Mouse (Mus musculus): ENCODE measurements at regions not wholly inside any gene's neighbourhood (a gene's known extent, or its start where the extent isn't known, plus 50 kb on each side); places are given as distances from the start of the nearest gene placed in this dataset.
"Not testable (repeated sequence)": the region's sequence is repeated elsewhere in the genome, so short reads cannot be mapped to it uniquely, and the experiment has no call there.

DNA sequence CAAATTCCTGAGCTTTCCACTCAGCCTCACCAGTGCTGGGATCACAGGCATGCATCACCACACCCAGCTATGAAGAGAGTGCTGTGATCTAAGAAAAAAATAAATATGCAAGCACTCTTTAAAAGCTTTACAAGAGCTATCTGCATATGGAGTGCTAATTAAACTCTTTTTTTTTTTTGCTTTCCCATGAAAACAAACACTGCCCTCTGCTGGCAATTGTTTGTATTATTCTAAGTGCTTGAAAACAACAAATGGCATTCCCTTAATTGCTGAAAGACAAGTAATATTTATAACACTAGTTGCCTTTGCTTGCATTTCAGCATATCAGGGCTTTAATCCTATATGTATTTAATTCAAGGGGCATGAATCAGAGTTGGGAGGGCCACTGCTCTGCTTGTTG, 91.8 kb downstream of the 5730507C01Rik start:
- DNase-seq (ENCODE audit: low read depth) = not testable (repeated sequence)

- DNase-seq (ENCODE audit: low read depth) = peak; percentile 57
These were observed 95.5 kb downstream of the 5730507C01Rik start for GRCm38 (mm10) chr12:18609835-18610234.

DNA sequence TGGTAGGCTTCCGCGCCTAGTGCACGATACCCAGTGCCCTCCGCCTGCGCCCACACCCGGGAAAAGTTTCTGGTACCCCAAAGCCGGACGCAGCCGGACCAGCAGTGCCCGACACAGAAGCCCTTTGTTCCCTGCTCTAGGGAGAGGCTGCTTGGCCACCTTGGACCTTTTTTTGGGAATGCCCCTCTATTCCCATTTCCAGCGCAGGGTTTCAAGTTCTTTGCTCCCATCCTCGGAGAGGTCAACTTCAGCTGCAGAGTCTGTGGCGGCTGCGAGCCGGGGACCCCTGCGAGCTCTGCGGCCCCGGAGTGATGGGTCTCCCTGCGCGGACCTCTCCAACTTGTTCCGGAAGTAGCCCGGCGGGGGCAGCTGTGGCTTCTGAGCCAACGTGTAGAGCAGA, 96.3 kb downstream of the 5730507C01Rik start:
- not testable (repeated sequence) for DNase-seq (ENCODE audit: low read depth)
